Mouse (Mus musculus) heart, embryonic 16.5 days (tissue): ENCODE results near the gene Vmn2r118. TPM values are rescaled to one million over a fixed set of nuclear protein-coding genes. Genes with fewer than 3 reads are reported as not detected.

Source experiments
- ATAC-seq: fragments of 200-750 bp; cut with Nextera tagmentation; replicated peaks from 2 replicates; pipeline ENCODE4 v1.8.0; 2017; ENCODE audit warnings: moderate number of reproducible peaks; ENCODE audit not compliant: insufficient read depth, low FRiP score; ENCODE audit errors: extremely low read depth
- H3K27ac ChIP-seq: fragments of 300-500 bp; sonication (generic); 2 replicates; pipeline ENCODE4 v1.5.1; 2014; ENCODE audit warnings: mild to moderate bottlenecking, low read length, control low read depth, moderate library complexity
- H3K27me3 ChIP-seq: fragments of 300-500 bp; sonication (generic); 2 replicates; pipeline ENCODE4 v1.6.1; 2014; ENCODE audit warnings: low read length, mixed read lengths; ENCODE audit not compliant: control insufficient read depth, insufficient read depth
- H3K36me3 ChIP-seq: fragments of 300-500 bp; sonication (generic); 2 replicates; pipeline ENCODE4 v1.6.1; 2014; ENCODE audit not compliant: control insufficient read depth, insufficient read depth
- H3K4me1 ChIP-seq: fragments of 300-500 bp; sonication (generic); 2 replicates; pipeline ENCODE4 v1.6.1; 2014; ENCODE audit warnings: low read length, mixed read lengths; ENCODE audit not compliant: control insufficient read depth, insufficient read depth
- H3K4me2 ChIP-seq: fragments of 300-500 bp; sonication (generic); 2 replicates; pipeline ENCODE4 v1.6.1; 2014; ENCODE audit warnings: low read depth, mild to moderate bottlenecking, control low read depth, low read length
- H3K4me3 ChIP-seq: fragments of 300-500 bp; sonication (generic); 2 replicates; pipeline ENCODE4 v1.5.1; 2014; ENCODE audit warnings: mild to moderate bottlenecking, control low read depth, low read length
- H3K9ac ChIP-seq: fragments of 300-500 bp; sonication (generic); 2 replicates; pipeline ENCODE4 v1.6.1; 2014; ENCODE audit warnings: low read length, control low read depth
- H3K9me3 ChIP-seq: fragments of 300-500 bp; sonication (generic); replicated peaks from 2 replicates; pipeline ENCODE4 v1.6.1; 2016; ENCODE audit warnings: low read length; ENCODE audit not compliant: control insufficient read depth
- WGBS: fragments of 180-500 bp; shearing (Covaris S2); extraction: QIAGEN DNeasy Blood & Tissue Kit; methylation state at CpG from one replicate; pipeline ENCODE4 v1.1.7; 2014; 5-methylcytosine and 5-hydroxymethylcytosine counted together
- polyA plus RNA-seq: library from polyadenylated mRNA; unstranded; fragments of >200 nt; fragmentation: Nextera tagmentation; extraction: Ambion mirVana; gene quantifications from 2 replicates; pipeline ENCODE4 v1.2.1, GENCODE M21; 2015

Gene Vmn2r118
- polyA plus RNA-seq: not detected in 2 replicates

DNA sequence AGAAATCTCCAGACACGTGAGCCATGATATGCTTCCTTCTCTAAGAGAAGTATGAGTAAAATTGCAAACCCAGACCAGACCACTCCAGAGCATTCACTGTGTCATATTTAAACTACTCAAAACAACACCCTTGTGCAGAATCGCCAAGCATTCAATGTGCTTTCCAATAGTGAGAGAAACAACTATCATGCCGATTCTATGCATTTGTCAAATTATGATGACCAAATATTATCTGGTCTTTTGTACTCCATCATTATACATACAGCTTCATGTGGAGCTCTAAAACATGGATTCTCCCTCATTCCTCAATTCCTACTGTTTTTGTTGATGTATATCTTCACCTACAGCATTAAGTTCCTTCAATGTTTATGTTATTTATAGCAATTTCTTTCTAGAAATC is at the start of gene Vmn2r118:
Gene Vmn2r118 (minus strand): TSS at position 101 of the 400 bp plus-strand sequence.
- no peaks in the 10 kb centered on the region for H3K36me3 ChIP-seq
- no peaks in the 10 kb centered on the region for H3K9me3 ChIP-seq
- no peak for ATAC-seq
- H3K4me3 ChIP-seq: no peak within 1 kb of the TSS
- no peaks in the 10 kb centered on the region for H3K27me3 ChIP-seq
- whole genome bisulfite sequencing: 80% methylated on average over 3 of the region's 3 CpGs
- H3K4me2 ChIP-seq: no peak within 1 kb of the TSS
- no peak within 1 kb of the TSS for H3K27ac ChIP-seq
- no peak within 1 kb of the TSS for H3K9ac ChIP-seq
- H3K4me1 ChIP-seq: no peaks in the 10 kb centered on the region

- no peak for ATAC-seq
- no peak overlapping the region for H3K27ac ChIP-seq
- H3K27me3 ChIP-seq: no peaks in the 10 kb centered on the region
- WGBS: 78% methylated on average over 2 of the region's 2 CpGs
- H3K4me2 ChIP-seq: no peak overlapping the region
- no peaks in the 10 kb centered on the region for H3K9me3 ChIP-seq
- no peaks in the 10 kb centered on the region for H3K4me1 ChIP-seq
- H3K9ac ChIP-seq: no peak overlapping the region
- peaks cover 4% of the 10 kb centered on the region for H3K36me3 ChIP-seq
- H3K4me3 ChIP-seq: no peak overlapping the region
Measured at GRCm38 (mm10) chr17:55661099-55661498, 36.1 kb upstream of the Vmn2r118 start.

- no peak overlapping the region for H3K4me2 ChIP-seq
- 56% methylated on average over 1 of the region's 1 CpGs for WGBS
- no peak overlapping the region for H3K27ac ChIP-seq
- no peak overlapping the region for H3K4me3 ChIP-seq
- H3K9ac ChIP-seq: no peak overlapping the region
- no peaks in the 10 kb centered on the region for H3K9me3 ChIP-seq
- no peak for ATAC-seq
- H3K36me3 ChIP-seq: no peaks in the 10 kb centered on the region
- H3K4me1 ChIP-seq: no peaks in the 10 kb centered on the region
- no peaks in the 10 kb centered on the region for H3K27me3 ChIP-seq
Measured at GRCm38 (mm10) chr17:55590838-55591237, 34.2 kb downstream of the Vmn2r118 start.

DNA sequence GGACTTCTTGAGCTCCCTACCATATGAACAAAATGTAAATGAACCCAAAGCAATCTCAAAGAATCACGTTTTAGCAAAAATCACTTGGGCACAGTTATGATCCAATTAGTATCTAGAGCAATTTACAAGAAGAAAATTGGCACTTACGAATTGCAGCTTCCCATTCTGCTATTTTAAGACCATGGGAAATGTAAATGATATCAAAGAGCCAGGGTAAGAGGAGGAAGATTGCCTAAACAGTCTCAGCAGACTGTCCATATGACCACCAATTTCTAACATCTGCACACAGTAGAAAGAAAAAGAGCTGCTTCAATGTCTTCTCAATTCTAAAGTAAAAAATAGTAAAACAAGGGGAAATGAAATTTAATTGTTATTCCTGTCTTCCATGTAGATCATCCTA is 63.2 kb downstream of the Vmn2r118 start:
- no peak for ATAC-seq
- 51% methylated on average over 2 of the region's 2 CpGs for WGBS
- Histone ChIP-seq H3K4me1 (no peaks in the 10 kb centered on the region), H3K36me3 (no peaks in the 10 kb centered on the region), H3K9ac (no peak overlapping the region), H3K27me3 (no peaks in the 10 kb centered on the region), H3K27ac (no peak overlapping the region), H3K4me2 (no peak overlapping the region), H3K4me3 (no peak overlapping the region), H3K9me3 (no peaks in the 10 kb centered on the region)

DNA sequence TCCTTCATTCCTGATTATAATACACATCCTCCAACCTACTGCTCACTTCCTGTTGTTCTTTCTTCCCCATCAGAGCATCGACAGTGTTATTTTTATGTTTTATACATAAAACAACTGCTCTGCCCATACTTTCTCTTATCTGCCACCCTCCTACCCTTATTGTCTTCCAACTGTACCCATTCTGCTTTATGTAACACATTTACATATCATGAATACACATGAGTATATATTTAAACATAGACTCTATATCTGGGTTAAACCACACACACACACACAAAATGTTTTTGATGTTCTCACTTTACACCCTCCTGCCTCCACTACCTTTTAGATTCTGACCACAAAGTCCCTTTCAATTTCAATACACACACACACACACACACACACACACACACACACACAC is 76.5 kb downstream of the Vmn2r118 start:
- no peak for ATAC-seq
- H3K27me3 ChIP-seq: no peaks in the 10 kb centered on the region
- no peaks in the 10 kb centered on the region for H3K36me3 ChIP-seq
- no peak overlapping the region for H3K27ac ChIP-seq
- H3K4me1 ChIP-seq: no peaks in the 10 kb centered on the region
- no peak overlapping the region for H3K9ac ChIP-seq
- WGBS: 67% methylated on average over 1 of the region's 1 CpGs
- no peak overlapping the region for H3K4me2 ChIP-seq
- H3K9me3 ChIP-seq: no peaks in the 10 kb centered on the region
- H3K4me3 ChIP-seq: no peak overlapping the region

Other genes starting within 250 kb of the Vmn2r118 start
- 0.22 and 0.37 TPM in 2 replicates for gene St6gal2, start 179.8 kb downstream of the Vmn2r118 start, polyA plus RNA-seq
- 4.4 and 5.7 TPM in 2 replicates for gene Pot1b, start 87.4 kb upstream of the Vmn2r118 start, polyA plus RNA-seq
- gene Adgre4, start 124.8 kb upstream of the Vmn2r118 start, polyA plus RNA-seq: 0.27 and 0.58 TPM in 2 replicates